Mouse (Mus musculus) Patski (cell line): ENCODE data around the gene U2af1. TPM values are rescaled to one million over a fixed set of nuclear protein-coding genes. Genes with fewer than 3 reads are reported as not detected.
A peak's percentile ranks its signal among the peaks of the same experiment; 100 is the strongest.

ENCODE experiments used
- ATAC-seq: fragments of 100-300 bp; one replicate; pipeline ENCODE4 v1.8.0; 2021
- CTCF ChIA-PET: fragments of 350-600 bp; sonication (Branson Sonifier 250); formaldehyde crosslinking; loops from one replicate; lab custom pipeline; 2022; ENCODE audit warnings: inconsistent platforms; lab: Charles Lee
- POLR2A ChIA-PET: fragments of 350-600 bp; sonication (Branson Sonifier 250); formaldehyde crosslinking; loops from one replicate; lab custom pipeline; 2022; ENCODE audit warnings: antibody characterized with exemption, inconsistent platforms; lab: Charles Lee
- DNase-seq: peaks from one replicate; pipeline ENCODE4 v3.0.0-alpha.2; 2011; ENCODE audit warnings: low read depth, low spot score
- H3K27me3 ChIP-seq: fragments of 371-371 bp; one replicate; pipeline ENCODE4 v1.5.1; 2021
- CTCF ChIP-seq: fragments of 100-300 bp; IDR thresholded peaks from one replicate; pipeline ENCODE4 v1.5.1; 2021
- in situ Hi-C: fragments of 300-500 bp; cut with MboI; formaldehyde crosslinking; loops from 3 replicates; pipeline ENCODE4 v1.11.1; 2018; ENCODE audit warnings: low pct_unique_long_range_greater_than_20kb, mixed read lengths
- polyA plus RNA-seq: library from polyadenylated mRNA; unstranded; gene quantifications from one replicate; pipeline ENCODE4 v1.2.3, GENCODE M21; 2021

U2af1 gene
- polyA plus RNA-seq, 1 experiment from 2014 or later: 167 TPM

DNA sequence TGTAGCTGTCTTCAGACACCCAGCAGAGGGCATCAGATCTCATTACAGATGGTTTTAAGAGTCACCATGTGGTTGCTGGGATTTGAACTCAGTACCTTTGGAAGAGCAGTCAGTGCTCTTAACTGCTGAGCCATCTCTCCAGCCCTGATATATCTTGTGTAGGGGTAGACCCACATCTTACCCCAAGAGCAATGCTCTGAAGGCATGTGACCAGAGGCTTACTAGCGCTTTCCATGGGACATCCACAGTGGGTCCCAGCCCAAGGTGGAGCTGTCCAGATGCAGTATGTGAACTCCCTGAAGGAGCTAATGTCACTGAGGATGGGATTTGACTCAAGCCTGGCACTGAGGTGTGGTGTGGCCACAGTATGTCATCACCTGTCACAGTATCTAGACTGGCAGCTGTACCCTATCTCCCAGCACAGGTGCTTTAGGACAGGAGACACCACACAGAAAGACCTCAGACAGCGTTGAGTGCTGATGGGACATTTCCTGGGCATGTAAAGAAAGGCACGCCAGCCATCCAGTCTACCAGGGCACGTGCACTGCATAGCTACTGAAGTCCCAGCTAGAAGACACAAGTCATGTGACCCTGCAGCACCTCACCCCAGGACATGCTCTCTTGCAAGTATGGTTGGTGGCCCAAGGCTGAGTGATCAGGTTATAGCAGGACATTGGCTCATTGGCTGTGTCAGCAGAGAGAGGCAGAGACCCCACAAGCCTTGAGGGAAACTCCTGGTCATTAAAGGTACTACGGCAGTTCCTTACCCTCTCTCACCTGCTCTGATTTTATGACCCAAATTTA is 12.3 kb downstream of the U2af1 start:
- ATAC-seq: no peak
- in situ Hi-C loops: no loop called here
- no peaks in the 10 kb centered on the region for H3K27me3 ChIP-seq
- no peak for DNase-seq
- ChIA-PET CTCF (no interaction called here), POLR2A (no interaction called here)
- TF ChIP-seq CTCF: no peak

- TF ChIP-seq CTCF: no peak
- H3K27me3 ChIP-seq: no peaks in the 10 kb centered on the region
- no peak for DNase-seq
- ATAC-seq: no peak
- ChIA-PET CTCF (no interaction called here), POLR2A (no interaction called here)
- in situ Hi-C loops: no loop called here
These were observed 15.8 kb downstream of the U2af1 start for GRCm38 (mm10) chr17:31642913-31643312.

- in situ Hi-C loops: no loop called here
- CTCF ChIA-PET: no interaction called here
- H3K27me3 ChIP-seq: no peaks in the 10 kb centered on the region
- POLR2A ChIA-PET: no interaction called here
- DNase-seq (no peak), ATAC-seq (no peak)
- no peak for TF ChIP-seq CTCF
These were observed 16.4 kb downstream of the U2af1 start for GRCm38 (mm10) chr17:31642331-31642730.

GRCm38 (mm10) chr17:31639651-31640050 is 19.0 kb downstream of the U2af1 start:
- TF ChIP-seq CTCF: no peak
- DNase-seq (no peak), ATAC-seq (no peak)
- ChIA-PET POLR2A (no interaction called here), CTCF (no interaction called here)
- H3K27me3 ChIP-seq: no peaks in the 10 kb centered on the region
- in situ Hi-C loops: no loop called here

GRCm38 (mm10) chr17:31637866-31638570 is 20.7 kb downstream of the U2af1 start:
- TF ChIP-seq CTCF: no peak
- no peak for DNase-seq
- no peak for ATAC-seq
- POLR2A ChIA-PET: no interaction called here
- H3K27me3 ChIP-seq: no peaks in the 10 kb centered on the region
- CTCF ChIA-PET: no interaction called here
- in situ Hi-C loops: no loop called here

GRCm38 (mm10) chr17:31636942-31637811 is 21.5 kb downstream of the U2af1 start, which contains the start of gene Cbs:
TSS of gene Cbs (minus strand) at chr17:31637238.
- ChIA-PET CTCF (no interaction called here), POLR2A (no interaction called here)
- no peaks in the 10 kb centered on the region for H3K27me3 ChIP-seq
- no peak for TF ChIP-seq CTCF
- in situ Hi-C loops: no loop called here
- DNase-seq (no peak), ATAC-seq (no peak)

DNA sequence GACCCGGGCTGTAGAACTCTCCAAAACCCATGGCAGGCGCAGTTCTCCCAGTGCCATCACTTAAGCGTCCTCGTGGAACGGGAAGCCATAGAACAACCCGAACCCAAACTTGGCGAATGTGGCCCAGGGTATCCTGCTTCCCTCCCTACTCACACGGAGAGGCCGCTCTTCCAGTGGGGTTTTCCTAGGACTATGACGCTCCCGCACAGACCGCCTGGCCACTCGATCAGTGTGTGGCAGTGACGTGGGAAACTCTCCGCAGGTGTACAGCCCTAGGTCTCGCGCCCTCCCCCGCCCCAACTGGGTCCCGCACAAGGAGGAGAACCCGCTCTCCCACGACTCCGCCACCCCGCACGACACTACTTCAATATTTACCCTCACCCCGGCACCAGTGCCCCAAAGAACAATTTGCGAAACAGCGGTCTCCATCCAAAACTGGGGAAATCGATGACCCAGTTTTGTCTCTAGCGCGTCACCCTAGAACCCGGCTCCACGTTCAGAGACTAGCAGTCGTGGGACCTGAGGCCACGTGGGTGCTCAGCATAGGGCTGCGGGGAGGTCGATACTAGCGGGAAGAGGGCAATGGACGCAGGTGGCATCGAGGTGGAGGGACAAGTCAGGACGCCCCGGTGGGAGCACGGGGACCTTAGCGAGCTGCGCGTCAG is 22.3 kb downstream of the U2af1 start:
- no peak for TF ChIP-seq CTCF
- ChIA-PET CTCF (no interaction called here), POLR2A (no interaction called here)
- ATAC-seq: no peak
- H3K27me3 ChIP-seq: no peaks in the 10 kb centered on the region
- no peak for DNase-seq
- in situ Hi-C loops: no loop called here

GRCm38 (mm10) chr17:31635781-31636180 is 22.9 kb downstream of the U2af1 start:
- DNase-seq: no peak
- no peaks in the 10 kb centered on the region for H3K27me3 ChIP-seq
- ATAC-seq: no peak
- no peak for TF ChIP-seq CTCF
- in situ Hi-C loops: no loop called here
- POLR2A ChIA-PET: no interaction called here
- CTCF ChIA-PET: no interaction called here

DNA sequence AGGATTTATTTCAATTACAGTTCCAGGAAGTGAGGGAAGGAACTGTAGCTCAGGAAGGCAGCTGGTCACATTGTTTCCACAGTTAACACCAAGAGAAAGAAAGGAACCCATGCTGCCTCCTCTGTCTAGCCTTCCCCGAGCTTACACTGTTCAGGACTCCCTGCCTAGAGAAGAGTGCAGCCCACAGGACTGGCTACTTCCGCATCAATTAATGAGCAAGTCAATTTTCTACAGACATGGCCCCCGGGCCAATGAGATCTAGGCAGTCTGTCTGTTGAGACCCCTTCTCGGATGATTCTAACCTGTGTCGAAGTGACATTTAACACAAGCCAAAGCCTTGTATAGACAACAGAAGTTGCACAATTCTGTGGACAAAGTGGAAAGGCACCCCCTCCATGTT is 23.8 kb downstream of the U2af1 start:
- DNase-seq: no peak
- no peak for TF ChIP-seq CTCF
- CTCF ChIA-PET: interaction anchor here (0.7 kb wide), 1 partner anchor 28 kb away, joined by 3 read pairs; no protein-coding TSS in a partner anchor

DNA sequence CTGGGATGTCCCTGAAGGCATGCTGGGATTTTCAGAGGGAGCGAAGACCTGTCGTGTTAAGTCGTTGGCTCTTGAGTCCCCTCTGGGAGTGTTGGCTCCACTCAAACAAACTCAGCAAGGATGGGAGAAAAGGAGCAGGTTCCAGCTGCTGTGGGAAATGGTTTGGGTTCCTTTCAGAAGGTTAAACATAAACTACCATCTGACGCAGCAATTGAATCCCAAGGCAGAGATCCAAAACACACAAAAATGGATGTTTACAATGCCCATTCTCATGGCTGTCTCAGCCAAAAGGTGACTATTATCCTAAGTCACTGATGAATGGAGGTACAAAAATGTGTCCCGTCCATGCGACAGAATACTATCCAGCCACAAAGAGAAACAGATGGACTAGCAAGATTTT is 25.7 kb downstream of the U2af1 start:
- ChIA-PET POLR2A (no interaction called here), CTCF (no interaction called here)
- ATAC-seq (peak; percentile 24), DNase-seq (peak; percentile 57)
- in situ Hi-C loops: no loop called here
- no peak for TF ChIP-seq CTCF
- no peaks in the 10 kb centered on the region for H3K27me3 ChIP-seq

More for the DNA sequence above, 23.8 kb downstream of the U2af1 start:
- H3K27me3 ChIP-seq: no peaks in the 10 kb centered on the region
- in situ Hi-C loops: no loop called here
- no peak for ATAC-seq
- POLR2A ChIA-PET: no interaction called here
